Mouse (Mus musculus): Measurements from ENCODE around the gene Tor1aip1. TPM values are rescaled to one million over a fixed set of nuclear protein-coding genes. Genes with fewer than 3 reads are reported as not detected.

Gene Tor1aip1
- polyA plus RNA-seq, 1 experiment: 9.4 TPM

DNA sequence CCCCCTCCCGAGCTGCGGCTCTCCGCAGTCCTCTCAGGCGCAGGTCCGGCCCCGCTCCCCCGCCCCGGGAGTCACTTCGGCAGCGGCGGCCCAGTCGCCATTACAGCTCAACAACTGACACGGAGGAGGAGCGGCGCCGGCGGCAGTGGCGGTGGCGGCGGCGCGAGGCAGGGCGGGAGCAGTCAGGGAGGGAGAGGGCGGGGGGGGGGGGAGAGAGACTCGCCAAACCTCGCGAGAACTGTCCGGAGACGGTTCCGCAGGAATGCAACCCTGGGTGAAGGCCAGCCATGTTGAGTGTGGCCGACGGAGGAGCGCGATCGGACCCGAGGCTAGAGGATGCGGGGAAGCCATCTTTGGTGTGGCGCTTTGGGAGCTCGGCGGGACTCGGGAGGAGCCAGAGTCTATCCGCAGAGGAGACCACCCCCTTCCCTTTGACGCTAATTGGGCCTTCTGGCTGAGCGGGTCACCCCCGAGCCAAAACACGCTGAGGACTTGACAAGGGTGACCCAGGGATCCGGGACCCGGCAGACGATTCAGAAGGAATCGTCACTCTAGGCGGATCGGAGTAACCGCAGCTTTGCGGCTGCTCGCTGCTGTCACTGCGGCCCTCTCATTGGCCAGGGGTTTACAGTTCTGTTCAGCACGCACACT, 63.1 kb downstream of the Tor1aip1 start, which contains the start of gene Cep350:
Gene Cep350 (minus strand): TSS at position 188 of the 651 bp plus-strand sequence.
- DNase-seq (ENCODE audit: low read depth, low spot score): peak; percentile 84
- under 1% methylated on average over 51 of the region's 57 CpGs for WGBS

DNA sequence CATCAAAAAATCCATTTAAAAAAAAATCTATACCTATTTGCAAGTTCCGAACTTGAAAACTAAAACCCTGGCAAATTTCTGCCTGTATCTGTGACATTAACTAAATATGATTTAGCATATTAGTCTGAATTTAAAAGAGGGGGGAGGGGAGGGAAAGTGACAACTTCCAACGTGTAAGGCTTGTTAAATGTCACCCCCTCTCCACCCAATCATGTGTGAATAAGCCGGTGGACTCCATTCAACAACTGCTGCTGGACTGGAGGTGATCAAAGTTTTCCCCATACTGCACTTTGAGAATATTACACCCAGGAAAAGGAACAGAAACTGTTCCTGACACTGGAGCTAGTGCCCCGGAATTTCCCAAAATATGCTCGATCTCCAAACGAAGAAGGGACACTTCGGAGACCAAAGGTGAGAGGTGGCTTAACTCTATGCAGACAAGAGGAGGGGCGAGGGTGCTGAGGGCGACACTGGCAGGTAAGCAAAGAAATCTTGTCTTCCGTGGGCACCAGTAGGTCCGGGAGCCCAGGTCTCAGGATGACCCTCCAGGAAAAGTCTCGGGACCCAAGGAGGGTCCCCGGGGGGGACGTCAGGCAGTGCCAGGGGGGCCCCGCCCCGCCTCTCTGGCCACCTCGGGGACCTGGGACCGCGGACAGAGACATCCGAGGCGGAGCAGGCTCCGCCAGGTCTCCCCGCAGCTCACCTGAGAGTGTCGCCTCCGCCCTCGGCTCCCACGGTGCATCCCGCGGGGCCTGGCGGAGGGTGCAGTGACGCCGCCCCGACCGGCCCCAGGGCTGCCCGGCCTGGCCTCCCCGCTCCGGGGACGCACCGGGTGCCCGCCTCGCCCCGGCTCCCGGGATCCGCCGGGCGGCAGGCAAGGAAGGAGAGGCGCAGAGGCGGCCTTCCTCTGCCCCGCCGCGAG, 63.9 kb downstream of the Tor1aip1 start:
- 1% methylated on average over 46 of the region's 51 CpGs for WGBS
- DNase-seq (ENCODE audit: low read depth, low spot score): no peak

Other genes starting within 250 kb of the Tor1aip1 start
- 110 and 111 TPM in 2 replicates for gene Qsox1, start 223.6 kb downstream of the Tor1aip1 start, polyA plus RNA-seq (2012; rRNA removed)
- 4.7 and 9.1 TPM in 2 replicates for gene Cep350, start 63.2 kb downstream of the Tor1aip1 start, polyA plus RNA-seq (2012; rRNA removed)
- gene Tor1aip2, start 1.1 kb downstream of the Tor1aip1 start, polyA plus RNA-seq (2012; rRNA removed): 91.4 and 160 TPM in 2 replicates
- gene Fam163a, start 168.5 kb upstream of the Tor1aip1 start, polyA plus RNA-seq (2012; rRNA removed): 0.29 and 0.48 TPM in 2 replicates